Mouse (Mus musculus): ENCODE results near the gene Krtap9-3. TPM values are rescaled to one million over a fixed set of nuclear protein-coding genes. Genes with fewer than 3 reads are reported as not detected.
"Not testable (repeated sequence)": the region's sequence is repeated elsewhere in the genome, so short reads cannot be mapped to it uniquely, and the experiment has no call there.

Gene Krtap9-3
- polyA plus RNA-seq, 1 experiment from 2014 or later = not detected

DNA sequence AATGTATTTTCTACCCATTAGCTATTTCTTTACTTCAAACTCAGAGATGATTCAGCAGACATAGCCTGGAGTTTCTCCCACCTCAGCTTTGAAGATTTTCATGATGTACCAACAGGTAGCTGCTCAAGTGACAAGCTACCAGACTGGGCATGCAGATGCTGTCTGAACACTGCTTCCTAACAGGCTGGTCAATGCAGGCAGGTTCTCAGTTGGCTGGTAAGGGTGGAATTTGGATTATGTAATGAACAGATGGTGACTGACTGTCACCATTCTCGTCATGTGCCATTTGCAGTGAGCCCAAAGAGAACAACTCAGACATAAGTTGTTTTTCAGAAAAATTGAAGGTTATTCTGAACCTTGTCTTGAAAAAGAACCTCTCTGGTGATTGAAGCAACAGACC, 11.2 kb upstream of the Krtap9-3 start:
- Histone ChIP-seq H3K4me1 (no peaks in the 10 kb centered on the region), H3K27me3 (replicated peaks) (no peaks in the 10 kb centered on the region), H3K4me2 (replicated peaks) (no peak overlapping the region), H3K9ac (no peak overlapping the region), H3K36me3 (no peaks in the 10 kb centered on the region), H3K27ac (no peak overlapping the region), H3K4me3 (no peak overlapping the region), H3K9me3 (no peaks in the 10 kb centered on the region)
- 69% methylated on average over 1 of the region's 1 CpGs for WGBS
- no peak for ATAC-seq (ENCODE audit: low FRiP score, low read depth)

DNA sequence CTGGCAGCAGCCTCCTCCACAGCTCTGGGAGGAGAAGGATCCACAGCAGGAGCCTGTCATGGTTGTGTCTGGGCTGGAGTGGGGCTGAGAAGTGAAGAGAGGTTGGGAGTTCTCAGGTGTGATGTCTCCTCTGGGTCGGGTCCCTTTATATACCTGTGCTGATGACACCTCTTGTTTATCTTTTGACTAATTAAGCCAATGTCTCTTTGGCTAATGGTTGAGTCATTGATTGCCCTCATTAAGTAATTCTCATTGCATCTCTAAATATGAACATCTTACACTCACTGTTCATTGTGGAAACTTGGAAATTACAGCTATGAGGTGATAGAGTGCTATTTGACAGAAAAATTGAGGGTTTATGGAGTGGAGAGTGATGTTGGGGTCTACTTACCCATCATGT, 5.3 kb upstream of the Krtap9-3 start, which contains the start of gene Gm11938:
Gene Gm11938, minus strand, starts transcription at position 101 of the 400 bp plus-strand sequence.
- not testable (repeated sequence) for H3K4me1 ChIP-seq; H3K4me2 ChIP-seq (replicated peaks); H3K4me3 ChIP-seq; H3K27me3 ChIP-seq (replicated peaks); ATAC-seq (ENCODE audit: low FRiP score, low read depth); H3K36me3 ChIP-seq; H3K27ac ChIP-seq; H3K9me3 ChIP-seq; H3K9ac ChIP-seq
- 61% methylated on average over 1 of the region's 1 CpGs for WGBS

DNA sequence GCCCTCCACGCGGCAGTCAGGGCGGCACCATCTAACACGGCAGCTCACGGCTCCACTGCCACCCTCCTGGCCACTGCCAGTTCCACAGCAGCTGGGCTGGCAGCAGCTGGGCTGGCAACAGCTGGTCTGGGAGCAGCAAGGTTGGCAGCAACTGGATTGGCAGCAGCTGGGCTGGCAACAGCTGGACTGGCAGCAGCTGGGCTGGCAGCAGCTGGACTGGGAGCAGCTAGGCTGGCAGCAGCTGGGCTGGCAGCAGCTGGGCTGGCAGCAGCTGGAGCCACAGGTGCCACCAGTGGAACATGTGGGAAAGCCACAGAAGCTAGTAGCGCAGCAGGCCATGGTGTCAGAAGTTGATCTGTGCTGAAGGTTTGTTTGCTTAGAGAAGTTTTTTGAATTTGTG, 6.9 kb downstream of the Krtap9-3 start, which contains the start of gene Krtap1-3:
Gene Krtap1-3, minus strand, starts transcription at position 359 of the 400 bp plus-strand sequence.
- Histone ChIP-seq H3K4me2 (replicated peaks) (no peak within 1 kb of the TSS), H3K4me1 (no peaks in the 10 kb centered on the region), H3K27me3 (replicated peaks) (no peaks in the 10 kb centered on the region), H3K9me3 (no peaks in the 10 kb centered on the region), H3K4me3 (no peak within 1 kb of the TSS), H3K36me3 (no peaks in the 10 kb centered on the region), H3K27ac (no peak within 1 kb of the TSS), H3K9ac (no peak within 1 kb of the TSS)
- ATAC-seq (ENCODE audit: low FRiP score, low read depth) = no peak
- WGBS = 90% methylated on average over 6 of the region's 6 CpGs

DNA sequence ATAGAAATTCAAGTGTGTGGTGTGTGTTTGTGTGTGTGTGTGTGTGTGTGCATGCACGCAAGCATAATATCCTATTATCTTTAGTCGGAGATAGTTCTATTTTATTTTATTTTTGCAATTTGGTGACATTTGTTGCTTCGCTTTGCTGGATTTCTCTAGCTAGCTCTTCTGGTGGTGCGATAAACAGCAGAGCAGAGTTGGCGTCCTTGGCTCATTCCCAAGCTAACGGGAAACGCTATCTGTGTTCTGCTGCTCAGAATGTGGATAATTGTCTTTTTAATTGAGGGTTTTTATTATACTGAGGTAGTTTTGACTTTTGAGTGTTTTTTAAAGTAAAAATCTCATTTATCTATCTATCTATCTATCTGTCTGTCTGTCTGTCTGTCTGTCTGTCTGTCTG, 12.8 kb downstream of the Krtap9-3 start:
- no peak for ATAC-seq (ENCODE audit: low FRiP score, low read depth)
- Histone ChIP-seq H3K4me2 (replicated peaks) (no peak overlapping the region), H3K4me1 (no peaks in the 10 kb centered on the region), H3K27me3 (replicated peaks) (no peaks in the 10 kb centered on the region), H3K36me3 (no peaks in the 10 kb centered on the region), H3K9me3 (no peaks in the 10 kb centered on the region), H3K9ac (no peak overlapping the region), H3K4me3 (no peak overlapping the region), H3K27ac (no peak overlapping the region)
- WGBS = 92% methylated on average over 7 of the region's 7 CpGs

DNA sequence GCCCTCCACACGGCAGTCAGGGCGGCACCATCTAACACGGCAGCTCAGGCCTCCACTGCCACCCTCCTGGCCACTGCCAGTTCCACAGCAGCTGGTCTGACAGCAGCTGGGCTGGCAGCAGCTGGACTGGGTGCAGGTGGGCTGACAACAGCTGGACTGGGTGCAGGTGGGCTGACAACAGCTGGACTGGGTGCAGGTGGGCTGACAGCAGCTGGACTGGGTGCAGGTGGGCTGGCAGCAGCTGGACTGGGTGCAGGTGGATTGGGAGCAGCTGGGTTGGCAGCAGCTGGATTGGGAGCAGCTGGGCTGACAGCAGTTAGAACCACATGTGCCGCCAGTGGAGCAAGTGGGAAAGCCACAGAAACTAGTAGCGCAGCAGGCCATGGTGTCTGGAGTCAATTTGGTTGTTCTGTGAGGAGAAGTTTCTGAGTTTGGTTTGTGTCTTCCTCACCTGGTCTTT, 14.6 kb downstream of the Krtap9-3 start, which contains the start of gene Krtap1-4:
Gene Krtap1-4, minus strand, starts transcription at position 410 of the 460 bp plus-strand sequence.
- Histone ChIP-seq H3K4me1 (no peaks in the 10 kb centered on the region), H3K9ac (no peak within 1 kb of the TSS), H3K9me3 (no peaks in the 10 kb centered on the region), H3K4me2 (replicated peaks) (no peak within 1 kb of the TSS), H3K27me3 (replicated peaks) (no peaks in the 10 kb centered on the region), H3K4me3 (no peak within 1 kb of the TSS), H3K27ac (no peak within 1 kb of the TSS), H3K36me3 (no peaks in the 10 kb centered on the region)
- 69% methylated on average over 5 of the region's 5 CpGs for WGBS
- no peak for ATAC-seq (ENCODE audit: low FRiP score, low read depth)

DNA sequence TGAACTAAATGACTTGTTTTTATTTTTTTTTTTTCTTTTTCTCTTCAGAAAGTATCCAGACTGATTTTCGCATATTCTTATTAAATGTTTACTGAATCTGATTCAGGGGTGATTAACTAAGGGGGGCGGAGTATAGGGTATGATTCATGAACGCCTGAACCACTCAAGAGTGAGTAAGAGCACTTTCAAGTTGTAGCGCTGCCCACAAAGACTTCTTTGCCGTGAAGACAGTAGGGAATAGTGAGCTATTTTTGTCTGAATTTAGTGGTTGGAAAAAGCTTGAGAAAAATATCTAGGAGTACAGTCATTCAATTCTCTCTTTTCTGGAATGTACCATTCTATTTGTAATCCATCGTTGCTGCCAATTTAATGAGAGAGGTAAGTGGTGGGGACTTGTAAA, 16.3 kb downstream of the Krtap9-3 start:
- H3K9me3 ChIP-seq = no peaks in the 10 kb centered on the region
- no peaks in the 10 kb centered on the region for H3K36me3 ChIP-seq
- H3K27me3 ChIP-seq (replicated peaks) = no peaks in the 10 kb centered on the region
- no peak for ATAC-seq (ENCODE audit: low FRiP score, low read depth)
- H3K4me3 ChIP-seq = no peak overlapping the region
- WGBS = 88% methylated on average over 6 of the region's 6 CpGs
- no peak overlapping the region for H3K4me2 ChIP-seq (replicated peaks)
- H3K27ac ChIP-seq = no peak overlapping the region
- no peaks in the 10 kb centered on the region for H3K4me1 ChIP-seq
- H3K9ac ChIP-seq = no peak overlapping the region

DNA sequence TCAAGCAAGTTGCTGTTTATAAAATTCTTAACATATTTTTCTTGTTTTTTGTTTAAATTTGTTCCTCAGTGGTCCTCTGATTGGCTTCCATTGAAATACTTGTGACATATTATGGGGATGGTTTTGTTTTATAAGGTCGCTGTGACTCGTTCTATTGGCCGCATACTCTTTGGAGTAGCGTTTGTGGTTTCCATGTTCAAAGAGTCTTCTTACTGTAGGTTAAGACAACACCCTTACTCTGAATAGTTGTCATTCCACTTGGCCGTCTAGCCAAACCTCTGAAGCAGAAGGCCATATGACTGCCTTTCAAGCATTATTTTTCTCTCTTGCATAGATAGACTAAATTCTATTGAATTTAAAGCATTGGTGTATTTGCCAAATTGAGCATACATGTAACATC, 16.9 kb downstream of the Krtap9-3 start:
- Histone ChIP-seq H3K4me3 (no peak overlapping the region), H3K4me1 (no peaks in the 10 kb centered on the region), H3K36me3 (no peaks in the 10 kb centered on the region), H3K9ac (no peak overlapping the region), H3K27ac (no peak overlapping the region), H3K4me2 (replicated peaks) (no peak overlapping the region), H3K9me3 (no peaks in the 10 kb centered on the region), H3K27me3 (replicated peaks) (no peaks in the 10 kb centered on the region)
- WGBS = 90% methylated on average over 5 of the region's 5 CpGs
- ATAC-seq (ENCODE audit: low FRiP score, low read depth) = no peak

DNA sequence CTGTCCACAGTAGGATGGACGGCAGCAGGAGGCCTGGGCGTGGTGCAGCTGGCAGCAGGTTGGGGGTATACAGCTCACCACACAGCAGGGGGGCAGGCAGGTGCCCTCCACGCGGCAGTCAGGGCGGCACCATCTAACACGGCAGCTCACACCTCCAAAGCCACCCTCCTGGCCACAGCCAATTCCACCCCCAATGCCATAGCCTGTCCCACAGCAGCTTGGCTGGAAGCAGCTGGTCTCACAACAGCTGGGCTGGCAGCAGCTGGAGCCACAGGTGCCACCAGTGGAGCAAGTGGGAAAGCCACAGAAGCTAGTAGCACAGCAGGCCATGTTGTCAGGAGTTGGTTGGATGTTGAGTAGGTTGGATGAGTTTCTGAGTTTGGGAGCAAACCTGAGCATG, 17.3 kb downstream of the Krtap9-3 start, which contains the start of gene Krtap1-5:
Gene Krtap1-5, minus strand, starts transcription at position 381 of the 400 bp plus-strand sequence.
- Histone ChIP-seq H3K9ac (no peak within 1 kb of the TSS), H3K27me3 (replicated peaks) (no peaks in the 10 kb centered on the region), H3K9me3 (no peaks in the 10 kb centered on the region), H3K4me1 (no peaks in the 10 kb centered on the region), H3K36me3 (no peaks in the 10 kb centered on the region), H3K4me2 (replicated peaks) (no peak within 1 kb of the TSS), H3K27ac (no peak within 1 kb of the TSS), H3K4me3 (no peak within 1 kb of the TSS)
- ATAC-seq (ENCODE audit: low FRiP score, low read depth) = no peak
- WGBS = 69% methylated on average over 6 of the region's 6 CpGs

DNA sequence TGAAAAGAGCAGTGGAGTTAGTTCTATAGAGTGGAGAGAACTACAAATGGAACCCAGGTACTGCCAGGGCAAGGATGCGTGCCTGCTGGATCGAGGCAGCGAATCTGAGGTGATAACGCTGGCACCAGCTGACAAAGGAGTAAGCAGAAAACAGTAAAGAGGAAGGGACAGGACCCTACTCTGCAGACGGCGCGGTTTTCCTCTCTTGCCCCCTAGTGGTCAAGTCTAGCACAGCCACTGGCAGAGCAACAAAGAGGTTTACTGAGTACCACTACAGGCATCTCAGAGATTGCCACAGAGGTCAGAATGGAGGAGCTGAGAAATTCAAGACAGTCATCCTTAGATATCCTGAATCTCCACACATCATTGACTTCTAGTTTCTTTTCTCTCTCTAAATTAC, 23.8 kb downstream of the Krtap9-3 start:
- under 1% methylated on average over 7 of the region's 7 CpGs for WGBS
- H3K27ac ChIP-seq = no peak overlapping the region
- H3K9ac ChIP-seq = no peak overlapping the region
- no peak overlapping the region for H3K4me3 ChIP-seq
- 0 out of 2 replicates have a peak, but pooled peaks have one; percentile 76 for ATAC-seq (ENCODE audit: low FRiP score, low read depth)
- H3K4me2 ChIP-seq (replicated peaks) = peak overlapping the region; percentile 54
- H3K27me3 ChIP-seq (replicated peaks) = no peaks in the 10 kb centered on the region
- H3K36me3 ChIP-seq = no peaks in the 10 kb centered on the region
- H3K4me1 ChIP-seq = no peaks in the 10 kb centered on the region
- no peaks in the 10 kb centered on the region for H3K9me3 ChIP-seq

DNA sequence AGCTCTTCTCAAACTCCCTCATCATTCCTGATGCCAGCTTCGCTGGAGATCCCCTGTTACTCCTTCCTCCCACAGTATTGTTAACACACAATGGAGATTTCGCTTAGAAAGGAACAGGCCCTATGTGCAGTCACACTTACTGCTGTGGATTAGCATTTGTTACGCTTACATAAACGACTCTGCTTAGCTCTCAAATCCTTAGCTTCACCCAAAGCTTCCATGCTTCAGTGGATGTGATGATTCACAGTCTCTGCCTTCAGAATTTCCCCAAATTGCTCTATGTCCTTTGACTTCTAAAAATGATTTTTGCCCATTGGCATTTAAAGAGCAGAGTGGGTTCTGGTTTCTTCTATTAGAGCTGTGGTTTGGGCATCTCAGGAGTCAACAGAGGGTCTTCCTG, 24.7 kb downstream of the Krtap9-3 start:
- no peaks in the 10 kb centered on the region for H3K36me3 ChIP-seq
- H3K9me3 ChIP-seq = no peaks in the 10 kb centered on the region
- no peaks in the 10 kb centered on the region for H3K4me1 ChIP-seq
- 54% methylated on average over 4 of the region's 4 CpGs for WGBS
- H3K27ac ChIP-seq = no peak overlapping the region
- no peak overlapping the region for H3K4me2 ChIP-seq (replicated peaks)
- no peaks in the 10 kb centered on the region for H3K27me3 ChIP-seq (replicated peaks)
- no peak for ATAC-seq (ENCODE audit: low FRiP score, low read depth)
- no peak overlapping the region for H3K9ac ChIP-seq
- no peak overlapping the region for H3K4me3 ChIP-seq

DNA sequence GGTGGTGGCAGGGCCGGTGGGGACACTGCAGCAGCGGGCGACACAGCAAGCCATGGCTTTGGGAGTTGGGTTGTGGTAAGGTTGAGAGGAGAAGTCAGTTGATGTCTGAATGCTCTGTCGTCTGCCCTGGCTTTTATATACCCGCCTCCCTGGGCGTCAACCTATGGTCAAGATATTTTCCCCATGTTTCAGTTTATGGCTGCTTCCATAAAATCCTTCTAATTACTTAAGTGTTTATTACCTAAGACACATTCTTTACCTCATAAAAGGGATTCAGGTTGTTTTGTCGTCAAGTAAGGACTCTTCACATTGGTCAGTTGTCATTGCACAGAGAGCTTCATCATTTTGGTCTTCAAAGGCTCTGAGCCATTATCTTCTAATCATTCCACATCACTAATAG, 31.4 kb downstream of the Krtap9-3 start, which contains the start of gene Krtap3-1:
Gene Krtap3-1, minus strand, starts transcription at position 101 of the 400 bp plus-strand sequence.
- Histone ChIP-seq H3K9ac (no peak within 1 kb of the TSS), H3K9me3 (no peaks in the 10 kb centered on the region), H3K4me3 (no peak within 1 kb of the TSS), H3K4me2 (replicated peaks) (no peak within 1 kb of the TSS), H3K4me1 (no peaks in the 10 kb centered on the region), H3K27ac (no peak within 1 kb of the TSS), H3K27me3 (replicated peaks) (no peaks in the 10 kb centered on the region), H3K36me3 (no peaks in the 10 kb centered on the region)
- no peak for ATAC-seq (ENCODE audit: low FRiP score, low read depth)
- WGBS = 61% methylated on average over 7 of the region's 7 CpGs

DNA sequence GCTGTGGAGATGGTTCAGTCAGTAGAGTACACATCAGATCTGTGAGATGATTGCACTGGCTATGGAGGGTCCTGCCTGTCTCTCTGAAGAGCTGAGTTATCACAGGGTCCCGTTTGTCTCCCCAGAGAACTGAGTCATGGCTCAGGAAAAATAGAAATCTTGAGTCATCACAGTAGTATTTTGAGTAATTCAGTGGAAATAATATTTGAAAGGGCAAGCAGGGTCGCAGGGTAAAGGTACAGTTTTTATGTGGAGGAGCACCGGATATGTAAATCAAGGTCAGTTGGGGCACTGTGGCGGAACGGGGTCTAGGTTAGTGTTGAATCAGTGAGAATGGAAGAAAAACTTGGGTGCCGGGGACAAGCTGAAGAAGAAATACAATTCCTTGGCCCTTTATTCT, 35.3 kb downstream of the Krtap9-3 start:
- Histone ChIP-seq H3K36me3 (no peaks in the 10 kb centered on the region), H3K27ac (no peak overlapping the region), H3K4me2 (replicated peaks) (no peak overlapping the region), H3K9ac (no peak overlapping the region), H3K9me3 (no peaks in the 10 kb centered on the region), H3K4me3 (no peak overlapping the region), H3K27me3 (replicated peaks) (no peaks in the 10 kb centered on the region), H3K4me1 (no peaks in the 10 kb centered on the region)
- no peak for ATAC-seq (ENCODE audit: low FRiP score, low read depth)
- WGBS = 84% methylated on average over 6 of the region's 6 CpGs

DNA sequence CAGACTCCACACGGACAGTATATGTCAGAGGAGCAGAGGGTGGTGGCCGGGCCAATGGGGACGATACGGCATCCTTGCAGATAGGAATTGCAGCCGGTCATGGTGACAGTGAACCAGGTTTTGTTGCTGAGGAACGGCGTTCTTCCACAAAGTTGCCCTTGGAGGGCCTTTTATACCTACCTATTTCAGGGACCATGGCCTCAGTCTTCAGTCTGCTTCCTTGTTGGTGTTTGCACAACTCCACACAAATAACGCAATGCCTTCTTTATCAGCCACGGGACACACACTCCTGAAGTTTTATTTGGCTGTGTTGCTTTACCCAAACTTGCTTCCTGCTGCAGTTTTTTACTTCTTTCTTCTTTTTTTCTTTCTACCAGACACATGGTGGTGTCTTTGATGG, 38.5 kb downstream of the Krtap9-3 start, which contains the start of gene Gm11939:
Gene Gm11939, minus strand, starts transcription at position 101 of the 400 bp plus-strand sequence.
- no peak within 1 kb of the TSS for H3K9ac ChIP-seq
- H3K27ac ChIP-seq = no peak within 1 kb of the TSS
- no peaks in the 10 kb centered on the region for H3K4me1 ChIP-seq
- 91% methylated on average over 9 of the region's 9 CpGs for WGBS
- no peaks in the 10 kb centered on the region for H3K9me3 ChIP-seq
- H3K27me3 ChIP-seq (replicated peaks) = no peaks in the 10 kb centered on the region
- no peak within 1 kb of the TSS for H3K4me2 ChIP-seq (replicated peaks)
- no peaks in the 10 kb centered on the region for H3K36me3 ChIP-seq
- ATAC-seq (ENCODE audit: low FRiP score, low read depth) = no peak
- no peak within 1 kb of the TSS for H3K4me3 ChIP-seq

All from neural tube, embryonic 12.5 days (tissue).